Mouse (Mus musculus) ovary, postnatal 14 days (tissue): ENCODE results near the gene Zfp362.

Source experiments
- DNase-seq: peaks from one replicate; pipeline ENCODE4 v3.0.0; 2022; ENCODE audit warnings: low spot score

The Zfp362 gene

GRCm38 (mm10) chr4:128806043-128806826, at the start of gene Zfp362:
TSS of gene Zfp362 (minus strand) at chr4:128806045.
- DNase-seq, result peak; percentile 37

DNA sequence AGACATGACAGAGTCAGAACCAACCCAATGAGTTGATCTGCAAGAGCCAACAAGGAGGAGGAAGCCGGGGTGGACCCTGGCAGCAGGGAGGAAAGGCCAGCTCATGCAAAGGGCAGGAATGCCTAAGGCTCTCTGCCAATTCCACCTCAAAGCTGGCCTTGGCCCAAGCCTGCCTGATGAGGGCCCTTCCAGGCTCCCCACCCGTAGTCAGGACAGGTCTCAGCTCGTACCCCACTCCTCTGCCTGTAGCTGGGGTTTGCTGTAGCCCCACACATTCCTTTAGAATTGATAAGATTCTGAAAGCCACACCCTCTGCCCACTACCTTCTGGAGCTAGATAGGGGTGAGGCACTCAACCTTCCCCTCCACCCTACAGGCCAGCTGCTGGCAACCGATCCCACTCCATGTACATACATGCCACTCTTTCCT, 49.8 kb upstream of the Zfp362 start:
- peak; percentile 63 for DNase-seq

DNA sequence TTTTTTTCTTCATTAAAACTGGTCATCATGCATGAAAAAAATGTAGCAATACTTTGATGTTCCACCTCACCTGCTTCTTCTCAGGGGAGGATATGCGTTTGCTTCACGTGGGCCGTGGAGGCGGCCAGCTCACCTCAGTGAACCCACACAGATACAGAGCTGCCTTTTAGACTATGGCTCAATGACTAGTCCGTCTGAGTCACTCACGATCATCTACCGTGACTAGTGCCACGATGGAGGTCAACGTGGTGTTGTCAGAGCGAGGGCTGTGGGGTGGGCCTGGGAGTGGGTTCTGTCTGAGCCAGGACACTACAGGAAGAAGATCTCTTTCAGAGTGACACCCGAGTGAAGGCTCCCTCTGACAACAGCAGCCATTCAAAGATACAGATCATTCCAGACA, 47.3 kb upstream of the Zfp362 start:
- DNase-seq, result no peak

DNA sequence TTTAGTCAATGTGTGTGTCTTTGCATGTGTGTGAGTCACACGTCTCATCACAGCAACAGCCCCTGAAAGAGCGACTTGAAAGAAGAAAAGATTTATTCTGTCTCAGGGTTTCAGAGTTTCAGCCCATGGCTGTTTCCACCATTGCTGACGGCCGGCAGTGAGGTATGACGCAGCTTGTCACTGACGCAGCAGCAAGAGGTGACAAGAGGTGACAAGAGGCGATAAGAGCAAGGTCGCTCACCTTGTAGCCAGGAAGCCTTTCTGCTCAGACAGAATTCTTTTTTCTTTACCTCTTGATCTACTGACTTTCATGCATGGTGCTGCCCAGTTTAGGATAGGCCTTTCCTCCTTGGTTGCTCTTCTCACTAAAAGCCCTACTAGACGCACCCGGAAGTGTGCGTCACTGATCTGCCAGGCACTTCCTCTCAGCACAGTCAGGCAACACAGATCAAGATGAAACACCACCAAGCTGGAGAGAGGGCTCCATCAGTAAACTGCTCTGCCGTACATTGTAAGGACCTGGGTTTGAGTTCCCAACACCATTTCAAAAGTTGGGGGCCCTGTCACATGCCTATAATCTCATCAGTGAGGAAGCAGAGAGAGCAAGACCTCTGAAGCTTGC, 46.5 kb upstream of the Zfp362 start:
- no peak for DNase-seq

DNA sequence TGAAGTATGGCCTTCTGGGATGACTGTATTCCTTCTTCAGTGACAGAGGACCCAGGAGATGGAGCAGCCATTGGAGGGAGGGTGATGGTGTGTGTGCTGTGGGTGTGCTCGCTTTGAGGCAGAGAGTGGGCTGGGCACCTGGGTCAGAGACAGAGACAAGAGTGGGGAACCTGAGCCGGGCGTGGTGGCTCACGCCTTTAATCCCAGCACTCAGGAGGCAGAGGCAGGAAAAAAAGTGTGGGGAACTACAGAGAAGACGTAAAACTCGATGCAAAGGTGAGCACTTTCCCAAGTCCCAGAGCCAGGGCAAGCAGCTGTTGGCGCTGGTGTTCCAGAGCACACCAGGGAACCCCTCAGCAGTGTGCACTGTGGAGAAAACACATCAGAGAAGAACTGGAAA, 43.8 kb upstream of the Zfp362 start:
- DNase-seq, result no peak

DNA sequence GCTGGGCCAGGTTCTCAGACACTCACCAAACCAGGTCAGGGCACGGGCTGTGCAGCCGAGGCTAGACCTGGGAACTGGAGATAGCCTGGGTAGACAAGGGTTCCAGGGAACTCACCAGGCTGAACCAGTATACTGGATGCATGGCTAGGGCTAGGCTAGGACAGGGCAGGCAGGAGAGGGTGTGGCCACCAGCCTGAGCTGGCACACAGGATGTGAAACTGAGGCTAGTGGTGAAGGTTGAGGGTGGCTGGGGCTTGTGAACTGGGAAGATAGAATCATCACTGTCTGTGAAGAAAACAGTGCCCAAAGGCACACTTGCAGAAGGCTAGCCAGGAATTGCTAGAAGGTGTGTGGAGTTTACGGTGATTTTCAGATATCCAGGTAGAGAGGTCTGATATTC, 43.1 kb upstream of the Zfp362 start:
- no peak for DNase-seq

DNA sequence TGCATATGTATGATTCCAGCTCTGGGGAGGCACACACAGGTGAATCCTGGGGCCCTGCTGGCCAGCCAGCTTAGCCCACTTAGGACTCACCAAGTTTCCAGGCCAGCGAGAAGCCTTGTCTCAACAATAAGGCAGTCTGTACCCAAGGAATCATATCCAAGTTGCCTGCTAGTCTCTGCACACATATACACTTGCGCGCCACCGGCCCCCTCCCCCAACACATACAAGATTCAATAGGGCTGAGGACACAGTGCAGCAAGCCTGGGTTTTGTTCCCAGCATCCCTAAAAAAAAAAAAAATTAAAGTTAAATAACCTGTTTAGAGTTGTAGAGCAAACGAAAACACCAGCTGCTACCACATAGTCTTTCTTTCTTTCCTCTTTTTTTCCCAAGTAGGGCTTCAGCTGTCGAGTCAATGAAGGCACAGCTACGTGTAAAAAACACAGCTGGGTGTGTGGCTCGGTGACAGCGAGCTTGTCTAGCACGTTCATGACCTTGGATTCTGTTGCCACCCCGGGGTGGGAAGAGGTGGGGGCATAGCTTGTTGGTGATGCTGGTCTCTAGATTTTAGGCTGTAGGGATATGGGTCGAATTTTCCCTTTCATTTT, 39.6 kb upstream of the Zfp362 start:
- DNase-seq, result no peak

DNA sequence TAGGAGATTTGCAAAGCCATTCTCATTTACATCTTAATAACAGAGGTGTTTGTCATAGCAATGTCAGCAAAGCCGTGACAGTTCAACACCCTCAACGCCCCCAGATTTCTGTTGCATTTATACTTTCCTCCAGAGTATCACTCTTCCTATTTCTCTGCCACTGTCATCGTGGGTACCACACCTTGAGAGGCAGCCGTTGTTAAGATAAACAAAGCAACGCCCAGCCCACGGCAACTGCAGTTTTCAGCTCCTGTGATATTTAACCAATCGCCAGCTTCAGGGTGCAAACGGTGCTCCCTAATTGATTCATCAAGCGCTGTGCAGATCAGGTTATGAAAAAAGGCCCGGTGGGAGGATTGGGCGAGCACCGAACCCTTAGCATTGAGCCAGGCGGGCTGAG, 38.7 kb upstream of the Zfp362 start:
- no peak for DNase-seq

GRCm38 (mm10) chr4:128841259-128841658, 35.4 kb upstream of the Zfp362 start:
- DNase-seq, result no peak

DNA sequence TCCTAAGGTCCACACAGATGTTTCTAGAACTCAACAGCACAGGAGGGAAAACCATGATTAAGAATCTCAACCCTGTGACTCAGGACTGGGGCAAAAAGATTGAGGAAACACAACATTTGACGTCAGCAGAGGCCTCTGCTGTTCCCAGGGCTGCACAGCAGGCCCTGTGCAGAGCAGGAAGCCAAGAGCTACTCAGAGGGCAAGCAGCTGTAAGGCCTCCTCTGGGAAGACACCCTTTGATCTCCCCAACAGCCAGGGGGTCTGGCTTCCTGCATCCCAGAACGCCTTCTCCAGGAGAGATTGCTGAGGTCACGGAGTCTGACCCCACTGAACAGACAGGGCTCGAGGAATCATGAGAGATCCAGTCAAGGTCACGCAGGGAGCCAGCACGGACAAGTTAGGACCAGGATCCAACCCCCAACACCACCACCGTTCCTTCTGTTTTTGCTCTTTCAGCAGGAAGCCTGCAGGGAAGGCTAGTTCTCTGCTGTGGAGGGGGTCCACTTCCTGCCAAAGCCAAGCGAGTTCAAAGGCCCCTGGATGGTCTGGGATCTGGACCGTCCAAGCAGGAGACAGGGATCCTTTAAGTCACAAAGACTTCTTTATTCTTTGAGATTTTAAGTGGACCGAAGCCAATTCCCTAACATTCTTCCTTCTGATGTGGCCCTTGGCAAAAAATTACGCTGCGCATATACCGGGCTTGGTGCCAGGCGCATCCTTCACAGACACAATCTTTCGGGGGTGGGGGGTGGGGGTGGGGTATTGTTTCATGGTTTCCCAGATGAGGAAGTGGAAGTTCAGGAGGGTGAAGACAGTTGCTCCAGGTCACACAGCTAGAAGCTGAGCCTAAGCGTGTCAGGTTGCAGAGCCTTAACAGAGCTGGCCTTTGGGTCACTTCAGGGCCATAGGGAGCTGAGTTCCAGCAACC, 34.2 kb upstream of the Zfp362 start:
- DNase-seq, result peak; percentile 27

DNA sequence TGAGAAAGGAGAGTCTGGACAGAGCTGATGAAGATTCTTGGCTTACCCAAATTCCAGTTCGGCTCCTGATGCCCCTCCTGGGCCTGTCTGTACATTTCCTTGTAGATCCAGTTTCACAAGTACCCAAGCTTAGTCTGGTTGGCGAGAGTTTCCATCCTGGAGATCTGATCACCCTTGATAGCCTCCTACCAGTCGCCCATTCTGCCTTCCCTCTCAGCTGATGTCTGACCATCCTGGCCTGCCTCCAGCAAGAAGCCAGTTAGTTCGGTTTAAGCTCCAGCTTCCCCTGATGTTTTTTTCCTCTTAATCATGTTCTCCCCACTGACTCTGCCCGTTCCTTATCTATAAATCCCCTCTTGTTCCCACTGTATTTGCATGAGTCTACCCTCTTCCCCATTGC, 32.4 kb upstream of the Zfp362 start:
- no peak for DNase-seq

GRCm38 (mm10) chr4:128824131-128824530, 18.3 kb upstream of the Zfp362 start:
- DNase-seq, result no peak

GRCm38 (mm10) chr4:128820568-128820967, 14.7 kb upstream of the Zfp362 start:
- DNase-seq, result no peak

GRCm38 (mm10) chr4:128817011-128817410, 11.2 kb upstream of the Zfp362 start:
- no peak for DNase-seq

DNA sequence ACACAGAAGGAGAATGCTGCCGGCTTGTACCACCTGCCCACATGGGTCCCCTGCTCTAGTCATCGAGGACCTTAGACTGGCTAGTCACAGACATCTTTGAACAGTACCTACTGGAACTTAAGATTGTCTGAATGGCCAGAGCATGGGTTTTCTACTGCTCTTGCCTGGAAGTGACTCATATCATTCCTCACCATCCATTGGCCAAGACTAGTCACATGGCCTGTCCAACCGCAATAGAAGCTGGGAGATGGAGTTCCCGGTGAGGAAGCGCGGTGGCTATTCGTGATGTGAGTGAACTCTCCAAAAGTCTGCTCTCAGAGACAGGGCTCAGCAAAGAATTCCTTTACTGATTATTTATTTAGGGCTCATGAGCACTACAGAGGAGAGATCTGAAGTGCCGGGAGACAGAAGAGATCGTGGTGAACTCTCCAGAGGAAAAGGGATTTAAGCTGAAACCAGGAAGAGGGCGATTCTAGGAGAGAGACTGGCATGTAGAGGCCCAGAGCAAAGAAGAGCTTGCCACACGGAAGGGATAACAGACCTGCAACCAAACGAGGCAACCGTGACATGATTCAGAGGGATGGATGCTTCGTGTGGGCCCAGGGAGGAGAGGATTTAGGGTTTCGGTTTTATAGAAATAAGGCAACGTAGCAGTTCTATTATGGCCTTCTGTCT, 5.7 kb upstream of the Zfp362 start:
- peak; percentile 42 for DNase-seq

DNA sequence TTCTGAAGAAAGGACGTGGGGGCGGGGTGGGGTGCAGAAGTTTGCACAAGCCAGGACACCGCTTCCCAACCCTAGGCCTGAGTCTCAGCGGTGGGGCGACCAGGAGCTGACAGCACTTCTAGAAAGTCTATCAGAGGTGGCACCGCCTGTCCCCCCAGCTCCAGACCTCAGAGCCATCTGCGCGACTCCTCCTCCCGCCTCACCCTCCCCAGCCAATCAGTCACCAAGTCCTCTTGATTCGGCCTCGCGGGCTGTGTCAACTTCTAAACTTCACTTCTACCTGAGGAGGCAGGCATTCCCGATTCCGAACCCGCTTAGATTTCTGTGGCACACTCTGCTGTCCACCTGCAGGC, 958 bp upstream of the Zfp362 start:
- DNase-seq, result peak; percentile 33

DNA sequence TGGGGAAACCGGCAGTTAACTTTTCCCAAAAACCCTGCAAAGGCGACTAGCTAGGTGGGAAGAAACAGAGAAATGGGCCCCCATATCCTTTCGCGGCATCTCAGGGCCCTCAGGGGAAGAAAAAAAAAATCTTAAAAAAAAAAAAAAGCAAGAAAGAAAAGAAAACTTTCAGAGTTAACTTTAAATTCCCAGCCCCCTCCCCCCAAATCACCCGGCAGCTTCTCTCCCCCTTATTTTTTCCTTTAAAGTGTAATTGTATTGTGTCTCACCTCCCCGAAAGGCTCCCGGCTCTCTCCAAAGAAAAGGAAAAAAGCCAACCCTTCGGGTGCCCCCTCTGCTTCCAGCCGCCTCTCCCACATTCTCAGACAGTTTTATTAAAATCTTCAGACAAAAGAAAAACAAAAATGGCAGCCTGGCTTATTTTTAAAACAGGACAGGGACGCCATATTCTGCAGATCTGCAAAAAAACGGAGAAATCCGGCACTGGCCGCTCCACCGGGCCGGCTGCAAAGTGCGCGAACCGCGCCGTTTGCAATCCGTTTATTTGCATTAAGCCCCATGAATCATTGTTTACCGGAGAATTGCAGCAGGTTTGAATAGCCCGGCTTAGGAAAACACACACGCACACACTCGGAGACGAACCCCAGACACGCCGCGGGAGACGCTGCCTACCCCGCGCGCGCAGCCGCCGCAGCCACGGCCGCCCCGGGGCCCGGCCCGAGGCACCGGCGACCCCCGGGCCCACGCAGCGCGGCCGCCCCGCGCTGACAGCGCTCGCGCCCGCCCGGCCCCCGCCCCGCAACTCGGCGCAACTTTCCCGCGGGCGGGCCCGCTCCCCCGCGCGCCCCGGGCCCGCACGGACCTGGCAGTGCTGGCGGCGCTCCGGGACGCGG, 449 bp downstream of the Zfp362 start:
- DNase-seq, result no peak

DNA sequence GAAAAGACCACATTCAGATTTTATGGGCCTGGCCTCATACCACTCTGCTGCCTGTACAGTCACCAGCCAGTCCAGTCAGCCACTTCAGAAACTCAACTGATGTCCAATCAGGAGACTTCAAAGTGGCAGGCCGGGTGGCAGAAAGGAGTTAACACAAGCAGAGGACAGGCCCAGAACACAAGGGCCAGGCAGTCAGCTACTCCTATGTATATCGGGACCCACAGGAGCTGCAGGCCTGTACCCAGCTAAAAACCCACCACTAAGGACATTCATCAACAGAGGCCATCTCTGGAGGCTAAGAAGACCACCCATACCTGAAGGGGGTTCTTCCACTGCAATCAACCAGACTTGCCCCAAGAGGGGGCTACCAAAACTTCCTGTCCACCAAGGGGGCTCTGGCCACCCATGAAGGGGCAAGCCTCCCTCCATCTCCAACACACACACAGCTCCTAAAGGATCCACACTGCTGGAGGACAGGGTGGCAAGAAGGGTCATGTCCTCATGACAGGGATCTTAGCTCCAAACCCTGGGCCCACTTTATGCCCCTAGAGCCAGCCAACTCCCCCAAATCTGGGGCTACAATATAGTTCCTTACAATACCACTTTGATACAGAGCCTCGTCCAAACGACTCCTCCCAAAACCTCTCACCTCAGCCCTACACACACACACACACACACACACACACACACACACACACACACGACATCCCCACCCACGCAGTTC, 1.3 kb downstream of the Zfp362 start:
- no peak for DNase-seq

DNA sequence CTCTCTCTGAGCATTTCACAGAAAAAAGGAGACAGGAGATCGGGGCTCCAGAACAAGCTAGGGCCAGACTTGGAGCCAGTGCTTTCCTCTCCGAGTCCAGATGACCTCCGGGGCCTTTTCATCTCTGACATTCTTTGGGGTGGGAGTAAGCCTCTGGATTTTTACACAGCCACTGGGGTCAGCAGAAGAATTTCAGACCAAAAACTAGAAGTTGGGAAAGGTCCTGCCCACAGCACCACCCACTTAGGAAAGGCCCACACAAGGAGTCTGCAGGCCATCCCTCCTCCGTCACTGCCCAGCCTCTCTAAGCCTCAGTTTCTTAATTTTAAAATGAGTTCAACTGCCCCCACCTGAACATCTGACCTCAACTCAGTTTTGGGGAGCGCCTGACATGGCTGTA, 2.3 kb downstream of the Zfp362 start:
- no peak for DNase-seq
